Mouse (Mus musculus): Measurements from ENCODE around the gene Scaper.

Scaper gene

GRCm38 (mm10) chr9:55539661-55540390, 398.1 kb downstream of the Scaper start:
- peak; percentile 49 for DNase-seq

- DNase-seq, result no peak
These were observed 398.9 kb downstream of the Scaper start for GRCm38 (mm10) chr9:55539006-55539405.

- DNase-seq, result peak; percentile 63
These were observed 399.5 kb downstream of the Scaper start, which contains the start of gene Isl2 for GRCm38 (mm10) chr9:55538377-55538776. Gene Isl2, plus strand, starts transcription at chr9:55538672.

GRCm38 (mm10) chr9:55535907-55536306, 402.0 kb downstream of the Scaper start:
- peak; percentile 76 for DNase-seq

GRCm38 (mm10) chr9:55525716-55526115, 412.2 kb downstream of the Scaper start:
- DNase-seq, result peak; percentile 20

- peak; percentile 98 for DNase-seq
These were observed 425.8 kb downstream of the Scaper start, which contains the start of gene Etfa for GRCm38 (mm10) chr9:55512027-55512543. Gene Etfa, minus strand, starts transcription at chr9:55512243.

- peak; percentile 82 for DNase-seq
These were observed 426.4 kb downstream of the Scaper start for GRCm38 (mm10) chr9:55511521-55511993.

- DNase-seq, result no peak
These were observed 427.2 kb downstream of the Scaper start for GRCm38 (mm10) chr9:55510651-55511235.

GRCm38 (mm10) chr9:55509731-55510130, 428.2 kb downstream of the Scaper start:
- DNase-seq, result no peak

- no peak for DNase-seq
These were observed 429.2 kb downstream of the Scaper start for GRCm38 (mm10) chr9:55508701-55509100.

GRCm38 (mm10) chr9:55507922-55508321, 430.0 kb downstream of the Scaper start:
- no peak for DNase-seq
